Mouse (Mus musculus) ovary, postnatal 10 days (tissue): ENCODE measurements at regions not wholly inside any gene's neighbourhood (a gene's known extent, or its start where the extent isn't known, plus 50 kb on each side); places are given as distances from the start of the nearest gene placed in this dataset.

Source experiments
- DNase-seq: peaks from one replicate; pipeline ENCODE4 v3.0.0; 2022; ENCODE audit warnings: low spot score

- no peak for DNase-seq
These were observed 299.8 kb downstream of the Psat1 start for GRCm38 (mm10) chr19:15647313-15647712.

- DNase-seq: no peak
These were observed 302.4 kb downstream of the Psat1 start for GRCm38 (mm10) chr19:15644786-15645185.

GRCm38 (mm10) chr19:15617233-15617915, 329.8 kb downstream of the Psat1 start:
- DNase-seq: peak; percentile 2

- DNase-seq: no peak
These were observed 332.2 kb downstream of the Psat1 start for GRCm38 (mm10) chr19:15614648-15615561.

- DNase-seq: no peak
These were observed 335.9 kb downstream of the Psat1 start for GRCm38 (mm10) chr19:15611137-15611758.

- no peak for DNase-seq
These were observed 340.7 kb downstream of the Psat1 start for GRCm38 (mm10) chr19:15606440-15606839.

- no peak for DNase-seq
These were observed 354.3 kb downstream of the Psat1 start for GRCm38 (mm10) chr19:15592821-15593220.

- no peak for DNase-seq
These were observed 363.1 kb downstream of the Psat1 start for GRCm38 (mm10) chr19:15583782-15584693.

GRCm38 (mm10) chr19:15583106-15583781, 363.9 kb downstream of the Psat1 start:
- no peak for DNase-seq

GRCm38 (mm10) chr19:15571204-15571603, 375.9 kb downstream of the Psat1 start:
- no peak for DNase-seq

- DNase-seq: no peak
These were observed 385.6 kb downstream of the Psat1 start for GRCm38 (mm10) chr19:15561511-15561910.

- DNase-seq: no peak
These were observed 393.2 kb downstream of the Psat1 start for GRCm38 (mm10) chr19:15553953-15554352.

GRCm38 (mm10) chr19:15517853-15518252, 429.3 kb downstream of the Psat1 start:
- no peak for DNase-seq

- no peak for DNase-seq
These were observed 430.4 kb downstream of the Psat1 start for GRCm38 (mm10) chr19:15516566-15517305.

GRCm38 (mm10) chr19:15513197-15513596, 433.9 kb downstream of the Psat1 start:
- DNase-seq: no peak

- DNase-seq: no peak
These were observed 436.7 kb downstream of the Psat1 start for GRCm38 (mm10) chr19:15510395-15510794.

- DNase-seq: no peak
These were observed 444.2 kb downstream of the Psat1 start for GRCm38 (mm10) chr19:15502985-15503354.

GRCm38 (mm10) chr19:15502315-15502984, 444.7 kb downstream of the Psat1 start:
- no peak for DNase-seq

GRCm38 (mm10) chr19:15495532-15495931, 451.6 kb downstream of the Psat1 start:
- DNase-seq: no peak

- DNase-seq: no peak
These were observed 459.6 kb downstream of the Psat1 start for GRCm38 (mm10) chr19:15487576-15487975.
